Mouse (Mus musculus): ENCODE measurements around the gene Fgd5. TPM values are rescaled to one million over a fixed set of nuclear protein-coding genes. Genes with fewer than 3 reads are reported as not detected.

The Fgd5 gene
- polyA plus RNA-seq, 1 experiment from 2014 or later, result 21.2 TPM

GRCm38 (mm10) chr6:92012413-92012812 is 33.7 kb downstream of the Fgd5 start:
- Histone ChIP-seq H3K27me3 (no peaks in the 10 kb centered on the region), H3K36me3 (no peaks in the 10 kb centered on the region), H3K4me2 (no peak overlapping the region), H3K4me1 (peaks cover 8% of the 10 kb centered on the region; the same call in 1 of the 2 replicates), H3K4me3 (no peak overlapping the region), H3K9me3 (no peaks in the 10 kb centered on the region), H3K9ac (no peak overlapping the region), H3K27ac (no peak overlapping the region)
- 66% methylated on average over 5 of the region's 5 CpGs for WGBS
- ATAC-seq (ENCODE audit: borderline replicate concordance, extremely low read depth, low FRiP score, low TSS enrichment), result no peak

- Histone ChIP-seq H3K4me3 (no peak overlapping the region), H3K9me3 (no peaks in the 10 kb centered on the region), H3K4me2 (no peak overlapping the region), H3K36me3 (no peaks in the 10 kb centered on the region), H3K27ac (no peak overlapping the region), H3K9ac (no peak overlapping the region), H3K27me3 (no peaks in the 10 kb centered on the region), H3K4me1 (peaks cover 8% of the 10 kb centered on the region; the same call in 1 of the 2 replicates)
- ATAC-seq (ENCODE audit: borderline replicate concordance, extremely low read depth, low FRiP score, low TSS enrichment), result no peak
- 90% methylated on average over 6 of the region's 6 CpGs for WGBS
Observed at GRCm38 (mm10) chr6:92013035-92013434, 34.4 kb downstream of the Fgd5 start.

GRCm38 (mm10) chr6:92013620-92014019 is 34.9 kb downstream of the Fgd5 start:
- Histone ChIP-seq H3K9me3 (no peaks in the 10 kb centered on the region), H3K36me3 (no peaks in the 10 kb centered on the region), H3K9ac (no peak overlapping the region), H3K4me1 (peaks cover 8% of the 10 kb centered on the region; the same call in 1 of the 2 replicates), H3K4me2 (no peak overlapping the region), H3K27me3 (no peaks in the 10 kb centered on the region), H3K27ac (no peak overlapping the region), H3K4me3 (no peak overlapping the region)
- 81% methylated on average over 3 of the region's 3 CpGs for WGBS
- ATAC-seq (ENCODE audit: borderline replicate concordance, extremely low read depth, low FRiP score, low TSS enrichment), result no peak

GRCm38 (mm10) chr6:92014936-92015335 is 36.3 kb downstream of the Fgd5 start:
- H3K4me2 ChIP-seq, result no peak overlapping the region
- ATAC-seq (ENCODE audit: borderline replicate concordance, extremely low read depth, low FRiP score, low TSS enrichment), result peak; percentile 13; the same call in 1 of the 2 replicates
- no peaks in the 10 kb centered on the region for H3K36me3 ChIP-seq
- H3K4me1 ChIP-seq, result peaks cover 8% of the 10 kb centered on the region; the same call in 1 of the 2 replicates
- 0 out of 2 replicates have a peak overlapping the region, but pooled peaks have one; percentile 26 for H3K27ac ChIP-seq
- no peaks in the 10 kb centered on the region for H3K9me3 ChIP-seq
- H3K27me3 ChIP-seq, result no peaks in the 10 kb centered on the region
- 58% methylated on average over 7 of the region's 7 CpGs for WGBS
- H3K4me3 ChIP-seq, result no peak overlapping the region
- H3K9ac ChIP-seq, result no peak overlapping the region

- Histone ChIP-seq H3K9ac (no peak overlapping the region), H3K9me3 (no peaks in the 10 kb centered on the region), H3K4me1 (peaks cover 8% of the 10 kb centered on the region; the same call in 1 of the 2 replicates), H3K4me3 (no peak overlapping the region), H3K27me3 (no peaks in the 10 kb centered on the region), H3K36me3 (no peaks in the 10 kb centered on the region), H3K27ac (no peak overlapping the region), H3K4me2 (no peak overlapping the region)
- WGBS, result 69% methylated on average over 5 of the region's 5 CpGs
- no peak for ATAC-seq (ENCODE audit: borderline replicate concordance, extremely low read depth, low FRiP score, low TSS enrichment)
Observed at GRCm38 (mm10) chr6:92015848-92016247, 37.2 kb downstream of the Fgd5 start.

- peaks cover 8% of the 10 kb centered on the region; the same call in 1 of the 2 replicates for H3K4me1 ChIP-seq
- no peak overlapping the region for H3K4me3 ChIP-seq
- H3K9ac ChIP-seq, result no peak overlapping the region
- no peaks in the 10 kb centered on the region for H3K27me3 ChIP-seq
- no peak overlapping the region for H3K4me2 ChIP-seq
- no peaks in the 10 kb centered on the region for H3K9me3 ChIP-seq
- no peaks in the 10 kb centered on the region for H3K36me3 ChIP-seq
- no peak overlapping the region for H3K27ac ChIP-seq
- ATAC-seq (ENCODE audit: borderline replicate concordance, extremely low read depth, low FRiP score, low TSS enrichment), result no peak
- WGBS, result 76% methylated on average over 6 of the region's 6 CpGs
Observed at GRCm38 (mm10) chr6:92016738-92017137, 38.1 kb downstream of the Fgd5 start.

GRCm38 (mm10) chr6:92018421-92018820 is 39.7 kb downstream of the Fgd5 start:
- WGBS, result 35% methylated on average over 6 of the region's 6 CpGs
- H3K9ac ChIP-seq, result no peak overlapping the region
- no peak for ATAC-seq (ENCODE audit: borderline replicate concordance, extremely low read depth, low FRiP score, low TSS enrichment)

GRCm38 (mm10) chr6:92021061-92021460 is 42.4 kb downstream of the Fgd5 start:
- Histone ChIP-seq H3K27ac (no peak overlapping the region), H3K9me3 (no peaks in the 10 kb centered on the region), H3K4me1 (no peaks in the 10 kb centered on the region), H3K4me3 (no peak overlapping the region), H3K4me2 (no peak overlapping the region), H3K36me3 (no peaks in the 10 kb centered on the region), H3K9ac (no peak overlapping the region), H3K27me3 (no peaks in the 10 kb centered on the region)
- ATAC-seq (ENCODE audit: borderline replicate concordance, extremely low read depth, low FRiP score, low TSS enrichment), result no peak
- WGBS, result 83% methylated on average over 9 of the region's 9 CpGs

More at GRCm38 (mm10) chr6:92018421-92018820, 39.7 kb downstream of the Fgd5 start:
- no peak overlapping the region for H3K4me3 ChIP-seq
- H3K4me1 ChIP-seq, result peaks cover 8% of the 10 kb centered on the region; the same call in 1 of the 2 replicates
- no peaks in the 10 kb centered on the region for H3K9me3 ChIP-seq
- no peak overlapping the region for H3K27ac ChIP-seq
- no peaks in the 10 kb centered on the region for H3K27me3 ChIP-seq
- H3K36me3 ChIP-seq, result no peaks in the 10 kb centered on the region
- no peak overlapping the region for H3K4me2 ChIP-seq

GRCm38 (mm10) chr6:92021506-92021905 is 42.8 kb downstream of the Fgd5 start:
- no peaks in the 10 kb centered on the region for H3K4me1 ChIP-seq
- no peak for ATAC-seq (ENCODE audit: borderline replicate concordance, extremely low read depth, low FRiP score, low TSS enrichment)
- 64% methylated on average over 6 of the region's 6 CpGs for WGBS
- no peaks in the 10 kb centered on the region for H3K9me3 ChIP-seq
- no peak overlapping the region for H3K27ac ChIP-seq
- H3K4me3 ChIP-seq, result no peak overlapping the region
- H3K27me3 ChIP-seq, result no peaks in the 10 kb centered on the region
- no peak overlapping the region for H3K9ac ChIP-seq
- no peak overlapping the region for H3K4me2 ChIP-seq
- H3K36me3 ChIP-seq, result no peaks in the 10 kb centered on the region

- Histone ChIP-seq H3K27ac (no peak overlapping the region), H3K4me1 (no peaks in the 10 kb centered on the region), H3K9me3 (no peaks in the 10 kb centered on the region), H3K4me2 (no peak overlapping the region), H3K27me3 (no peaks in the 10 kb centered on the region), H3K36me3 (no peaks in the 10 kb centered on the region), H3K4me3 (no peak overlapping the region), H3K9ac (no peak overlapping the region)
- no peak for ATAC-seq (ENCODE audit: borderline replicate concordance, extremely low read depth, low FRiP score, low TSS enrichment)
- no CpG with 5 or more reads among the region's 1 CpGs for WGBS
Observed at GRCm38 (mm10) chr6:92025252-92025651, 46.6 kb downstream of the Fgd5 start.

- WGBS, result 61% methylated on average over 4 of the region's 4 CpGs
Observed at GRCm38 (mm10) chr6:92027379-92027778, 48.7 kb downstream of the Fgd5 start.

GRCm38 (mm10) chr6:92030646-92031045 is 52.0 kb downstream of the Fgd5 start:
- H3K36me3 ChIP-seq, result no peaks in the 10 kb centered on the region
- ATAC-seq (ENCODE audit: borderline replicate concordance, extremely low read depth, low FRiP score, low TSS enrichment), result no peak
- 55% methylated on average over 8 of the region's 8 CpGs for WGBS
- H3K4me1 ChIP-seq, result peaks cover 14% of the 10 kb centered on the region
- no peak overlapping the region for H3K4me2 ChIP-seq
- H3K27me3 ChIP-seq, result no peaks in the 10 kb centered on the region
- no peaks in the 10 kb centered on the region for H3K9me3 ChIP-seq
- no peak overlapping the region for H3K27ac ChIP-seq
- H3K4me3 ChIP-seq, result no peak overlapping the region
- no peak overlapping the region for H3K9ac ChIP-seq

More at GRCm38 (mm10) chr6:92027379-92027778, 48.7 kb downstream of the Fgd5 start:
- Histone ChIP-seq H3K27ac (no peak overlapping the region), H3K27me3 (no peaks in the 10 kb centered on the region), H3K9ac (no peak overlapping the region), H3K36me3 (no peaks in the 10 kb centered on the region), H3K4me3 (no peak overlapping the region), H3K4me1 (no peaks in the 10 kb centered on the region), H3K9me3 (no peaks in the 10 kb centered on the region), H3K4me2 (no peak overlapping the region)
- no peak for ATAC-seq (ENCODE audit: borderline replicate concordance, extremely low read depth, low FRiP score, low TSS enrichment)

GRCm38 (mm10) chr6:92034713-92035112 is 56.0 kb downstream of the Fgd5 start:
- peak; percentile 37; the same call in 1 of the 2 replicates for ATAC-seq (ENCODE audit: borderline replicate concordance, extremely low read depth, low FRiP score, low TSS enrichment)
- no peak overlapping the region for H3K9ac ChIP-seq

More at GRCm38 (mm10) chr6:92034713-92035112, 56.0 kb downstream of the Fgd5 start:
- Histone ChIP-seq H3K27me3 (no peaks in the 10 kb centered on the region), H3K4me2 (no peak overlapping the region), H3K9me3 (no peaks in the 10 kb centered on the region), H3K4me1 (peaks cover 37% of the 10 kb centered on the region), H3K36me3 (no peaks in the 10 kb centered on the region), H3K4me3 (no peak overlapping the region), H3K27ac (no peak overlapping the region)
- 13% methylated on average over 6 of the region's 6 CpGs for WGBS

All from lung, embryonic 15.5 days (tissue).